Mouse (Mus musculus) central nervous system, embryonic 14 days (tissue): Measurements from ENCODE around the gene Znrd1as. TPM values are rescaled to one million over a fixed set of nuclear protein-coding genes. Genes with fewer than 3 reads are reported as not detected.

Experiments used
- polyA plus RNA-seq: library from polyadenylated mRNA; depleted of rRNA; stranded (reverse); fragments of >200 nt; gene quantifications from 2 replicates; pipeline ENCODE4 v1.2.3, GENCODE M21; 2012; rRNA removed

The Znrd1as gene
- 4.9 and 5.0 TPM in 2 replicates for polyA plus RNA-seq

DNA sequence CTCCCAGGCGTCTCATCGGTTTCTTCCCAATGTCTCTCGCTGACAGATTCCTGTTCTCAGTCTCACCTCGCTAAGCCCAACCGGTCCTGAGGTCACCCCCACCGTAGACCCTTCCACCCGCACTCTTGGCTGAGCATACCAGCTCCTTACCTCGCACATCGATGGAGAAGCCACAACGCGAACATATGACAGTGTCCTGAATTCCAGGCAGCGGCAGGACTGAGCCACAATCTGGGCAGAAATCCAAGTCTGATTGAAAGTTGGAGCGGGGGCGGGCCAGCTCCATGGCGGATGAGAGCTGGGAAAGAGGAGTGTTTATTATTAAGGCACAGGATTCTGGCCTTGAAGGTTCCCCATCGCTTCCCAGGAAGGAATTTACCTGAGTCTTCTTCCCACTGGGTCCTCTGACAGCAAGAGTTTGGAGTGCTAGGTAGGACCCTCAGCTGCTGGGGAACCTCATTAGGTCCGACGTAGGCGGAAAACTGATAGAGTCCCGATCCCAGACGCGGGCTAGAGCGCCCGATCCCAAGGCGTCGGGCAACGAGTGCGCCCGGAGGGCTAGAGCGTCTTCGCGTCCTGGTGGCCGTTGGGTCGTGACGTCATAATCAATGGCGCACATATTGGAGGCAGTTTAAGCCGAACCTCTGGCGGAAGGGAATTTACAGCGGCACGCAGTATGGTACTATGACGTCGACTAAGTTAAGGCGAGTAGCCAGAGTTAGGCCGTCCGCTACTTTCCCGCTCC is at the start of gene Znrd1as, which contains the start of gene Znrd1:
TSS of gene Znrd1as (plus strand) at position 594 of the 745 bp plus-strand sequence.
TSS of gene Znrd1 (minus strand) at position 561 of the 745 bp plus-strand sequence.

DNA sequence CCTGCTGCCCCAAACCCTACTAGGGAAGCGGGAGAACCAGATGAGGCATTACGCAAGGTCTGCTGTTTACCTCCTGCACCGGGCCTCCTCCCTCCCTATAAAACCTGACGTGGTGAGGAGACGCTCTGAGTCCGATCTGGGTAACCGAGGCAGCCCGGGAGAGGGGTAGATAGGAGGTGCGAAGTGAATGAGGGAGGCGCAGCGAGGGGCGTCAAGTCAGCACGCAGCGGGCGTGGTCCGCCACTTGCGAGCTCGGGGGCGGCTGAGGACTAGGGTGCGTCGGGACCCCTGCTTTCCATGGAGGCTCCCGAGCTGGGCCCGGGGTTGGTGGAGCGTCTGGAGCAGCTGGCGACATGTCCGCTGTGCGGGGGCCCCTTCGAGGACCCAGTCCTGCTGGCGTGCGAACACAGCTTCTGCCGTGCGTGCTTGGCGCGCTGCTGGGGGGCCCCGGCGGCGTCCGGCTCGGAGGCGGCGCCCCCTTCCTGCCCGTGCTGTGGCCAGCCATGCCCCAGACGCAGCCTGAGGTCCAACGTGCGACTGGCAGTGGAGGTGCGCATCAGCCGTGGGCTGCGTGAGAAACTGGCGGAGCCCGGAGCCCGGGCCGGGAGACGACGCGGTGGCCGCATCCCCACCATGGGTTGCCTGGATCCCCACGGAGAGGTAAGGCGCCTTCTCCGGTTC is 15.5 kb upstream of the Znrd1as start, which contains the start of gene Rnf39:
TSS of gene Rnf39 (plus strand) at position 128 of the 681 bp plus-strand sequence.

DNA sequence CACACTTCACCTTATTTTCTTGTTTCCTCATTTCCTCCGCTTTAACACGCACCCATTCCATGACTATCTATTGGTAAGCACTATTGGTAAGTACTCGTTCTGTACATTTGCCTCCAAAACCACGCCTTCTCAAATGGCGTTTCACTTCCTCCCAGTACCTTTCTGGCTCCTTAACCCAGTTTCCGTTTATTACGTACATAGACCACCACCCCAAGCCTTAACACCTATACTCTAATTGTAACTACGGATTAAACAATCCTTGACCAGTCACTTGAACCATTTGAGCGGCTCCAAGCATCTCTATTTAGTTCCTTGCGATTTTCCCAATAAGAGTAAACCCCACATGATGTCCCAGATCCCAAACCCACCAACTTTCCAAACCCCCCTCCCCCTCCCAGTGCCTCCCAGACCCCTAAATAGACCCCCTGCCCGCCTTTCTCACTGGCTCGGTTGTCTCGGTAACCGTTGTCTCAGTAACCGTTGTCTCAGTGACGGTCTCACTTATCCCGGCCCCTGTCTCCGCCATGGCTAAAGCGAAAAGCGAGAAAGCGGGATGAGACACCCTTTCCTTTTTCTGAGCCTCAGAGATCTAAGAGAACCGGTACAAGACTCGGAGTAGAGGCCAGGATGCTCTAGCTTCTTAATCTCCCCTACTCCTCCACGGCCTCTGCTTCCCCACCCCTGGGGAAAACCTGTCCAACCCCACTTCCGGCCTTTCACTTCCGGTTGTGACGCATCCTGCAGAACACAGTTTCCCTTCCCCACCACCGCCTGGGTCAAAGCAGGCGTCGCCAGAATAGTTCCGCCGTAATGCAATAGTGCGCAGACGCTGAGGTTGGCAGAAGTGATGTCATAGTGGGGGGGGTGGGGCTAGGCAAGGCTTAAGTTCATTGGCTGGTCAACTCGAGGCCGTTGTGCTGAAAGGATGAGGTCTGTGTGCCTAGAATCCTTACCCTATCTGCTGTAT is 7.1 kb upstream of the Znrd1as start, which contains the start of gene Ppp1r11:
TSS of gene Ppp1r11 (minus strand) at position 761 of the 967 bp plus-strand sequence.

DNA sequence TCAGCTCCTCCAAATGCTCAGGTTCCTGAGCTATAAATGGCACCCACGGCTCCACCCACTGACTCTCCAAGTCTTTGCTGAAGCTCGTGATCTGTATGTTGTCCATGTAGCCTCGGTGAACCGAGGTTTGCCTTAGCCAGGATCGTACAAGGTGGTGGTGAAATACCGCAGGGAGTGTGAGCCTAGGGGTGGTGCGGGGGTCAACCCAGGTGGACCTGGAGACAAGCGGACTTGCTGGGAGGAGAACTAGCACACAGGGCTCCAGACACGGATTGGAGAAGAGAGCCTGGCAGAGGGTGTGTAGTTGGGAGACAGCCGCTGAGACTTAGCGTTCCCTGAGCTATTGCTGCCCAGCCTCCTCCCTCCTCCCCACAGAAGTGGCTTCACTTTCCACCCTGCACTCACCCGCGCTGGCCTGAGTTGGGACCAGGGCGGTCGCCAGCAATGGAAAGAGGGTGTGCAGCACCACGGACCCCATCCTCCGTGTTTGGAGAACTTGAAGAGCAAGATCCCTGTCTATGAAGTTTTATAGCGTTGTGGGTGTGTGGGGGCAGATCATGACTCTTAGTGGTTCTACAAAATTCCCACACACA is 22.9 kb downstream of the Znrd1as start, which contains the start of gene 2410137M14Rik:
TSS of gene 2410137M14Rik (minus strand) at position 17 of the 593 bp plus-strand sequence.

DNA sequence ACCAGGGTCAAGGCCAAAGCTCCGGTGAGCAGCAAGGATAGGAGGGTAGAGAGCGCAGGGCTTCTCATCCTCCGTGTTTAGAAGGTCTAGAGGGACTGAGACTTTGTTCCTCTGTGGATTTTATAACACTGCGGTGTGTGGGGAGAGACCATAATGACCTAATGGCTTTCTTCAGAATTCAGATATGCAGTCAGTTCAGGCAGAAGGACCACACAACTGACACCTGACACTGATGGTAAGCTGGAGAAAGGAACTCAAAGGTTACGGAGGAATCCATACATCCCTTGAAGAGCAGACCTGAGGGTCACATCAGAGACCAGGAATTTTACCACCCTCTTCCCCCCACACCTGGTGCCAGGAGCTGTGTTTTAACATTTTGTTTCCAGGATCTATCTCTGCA is 31.0 kb downstream of the Znrd1as start, which contains the start of gene H2-M5:
TSS of gene H2-M5 (minus strand) at position 101 of the 400 bp plus-strand sequence.

DNA sequence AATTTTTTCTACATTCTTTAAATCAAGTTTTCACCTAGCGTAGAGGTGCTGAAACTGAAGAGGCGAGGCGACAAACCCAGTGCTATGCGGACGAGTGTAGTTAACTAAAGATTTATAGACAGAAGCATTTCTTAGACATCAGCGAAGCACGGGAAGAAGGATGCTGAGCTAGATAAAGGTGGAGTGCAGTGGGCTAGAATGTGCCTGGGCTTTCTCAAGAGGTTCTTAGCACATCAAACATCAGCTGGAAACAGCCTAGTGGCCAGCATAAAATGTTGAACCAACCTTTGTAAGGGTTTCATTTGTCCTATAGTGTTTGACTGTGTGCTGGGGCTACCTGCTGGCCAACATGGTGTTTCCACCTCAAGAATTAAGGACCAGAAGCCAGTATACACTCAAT is 42.5 kb downstream of the Znrd1as start, which contains the start of gene Zfp57:
TSS of gene Zfp57 (plus strand) at position 301 of the 400 bp plus-strand sequence.

Other genes starting within 250 kb of the Znrd1as start
- gene H2-M10.5, start 185.7 kb upstream of the Znrd1as start, polyA plus RNA-seq = not detected in 2 replicates
- gene H2-M10.6, start 146.4 kb upstream of the Znrd1as start, polyA plus RNA-seq = not detected in 2 replicates
- 35.7 and 40.5 TPM in 2 replicates for gene Trim26, start 121.5 kb upstream of the Znrd1as start, polyA plus RNA-seq
- gene Trim15, start 91.4 kb upstream of the Znrd1as start, polyA plus RNA-seq = 0.09 and 0.11 TPM in 2 replicates
- 0.29 and 0.55 TPM in 2 replicates for gene Trim10, start 89.0 kb upstream of the Znrd1as start, polyA plus RNA-seq
- 0.16 TPM in 1 of 2 replicates, not detected in the other for gene Trim40, start 68.5 kb upstream of the Znrd1as start, polyA plus RNA-seq
- gene Trim31, start 60.5 kb upstream of the Znrd1as start, polyA plus RNA-seq = 0.02 TPM in 1 of 2 replicates, not detected in the other
- gene Rnf39, start 15.7 kb upstream of the Znrd1as start, polyA plus RNA-seq = 0.25 and 0.30 TPM in 2 replicates
- 163 and 175 TPM in 2 replicates for gene Ppp1r11, start 6.9 kb upstream of the Znrd1as start, polyA plus RNA-seq
- 59.2 and 62.7 TPM in 2 replicates for gene Znrd1, start within 50 bp of the Znrd1as start, polyA plus RNA-seq
- gene 2410137M14Rik, start 22.6 kb downstream of the Znrd1as start, polyA plus RNA-seq = 1.4 and 2.1 TPM in 2 replicates
- gene H2-M5, start 30.9 kb downstream of the Znrd1as start, polyA plus RNA-seq = 14.7 and 16.0 TPM in 2 replicates
- gene Zfp57, start 42.6 kb downstream of the Znrd1as start, polyA plus RNA-seq = 401 and 458 TPM in 2 replicates
- 0.04 and 0.11 TPM in 2 replicates for gene Mog, start 64.8 kb downstream of the Znrd1as start, polyA plus RNA-seq
- 205 and 209 TPM in 2 replicates for gene Gabbr1, start 87.4 kb downstream of the Znrd1as start, polyA plus RNA-seq
- not detected in 2 replicates for gene Olfr90, start 129.9 kb downstream of the Znrd1as start, polyA plus RNA-seq
- not detected in 2 replicates for gene Olfr91, start 139.7 kb downstream of the Znrd1as start, polyA plus RNA-seq
- not detected in 2 replicates for gene Olfr92, start 161.5 kb downstream of the Znrd1as start, polyA plus RNA-seq
- not detected in 2 replicates for gene Olfr93, start 202.9 kb downstream of the Znrd1as start, polyA plus RNA-seq
- 0.15 and 0.41 TPM in 2 replicates for gene Ubd, start 235.3 kb downstream of the Znrd1as start, polyA plus RNA-seq
- 0.04 TPM in 1 of 2 replicates, not detected in the other for gene Olfr94, start 242.4 kb downstream of the Znrd1as start, polyA plus RNA-seq